Mouse (Mus musculus) kidney, adult 18-20 months (tissue): ENCODE data around the gene Stard8.
"Not testable (repeated sequence)": the region's sequence is repeated elsewhere in the genome, so short reads cannot be mapped to it uniquely, and the experiment has no call there.

Experiments used
- DNase-seq: peaks from one replicate; pipeline ENCODE4 v3.0.0; 2021

Gene Stard8

GRCm38 (mm10) chrX:99048111-99048510 lies 45.1 kb downstream of the Stard8 start:
- DNase-seq = peak; percentile 42

DNA sequence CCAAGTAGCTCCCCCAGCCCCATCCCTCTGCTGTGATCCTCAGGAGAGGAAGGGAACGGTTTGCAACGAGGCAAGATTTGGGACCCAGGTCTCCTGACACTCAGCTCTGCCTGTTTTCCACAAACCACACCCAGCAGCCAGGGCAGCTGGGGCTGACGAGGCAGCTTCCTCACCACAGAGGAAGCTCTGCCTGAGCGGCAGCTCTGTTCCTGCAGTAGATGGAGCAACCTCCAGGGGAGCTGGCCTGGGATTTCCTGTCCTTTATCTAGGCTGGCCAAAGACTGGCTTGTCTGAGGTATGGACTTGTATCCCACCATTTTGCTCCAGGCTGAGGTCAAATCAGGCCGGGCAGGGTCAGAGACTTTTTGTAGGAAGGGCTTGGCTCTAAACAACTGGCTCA lies 46.2 kb downstream of the Stard8 start:
- DNase-seq = peak; percentile 41

GRCm38 (mm10) chrX:99050736-99051481 lies 47.9 kb downstream of the Stard8 start:
- DNase-seq = no peak

- DNase-seq = peak; percentile 51
Observed at GRCm38 (mm10) chrX:99052255-99052654, 49.2 kb downstream of the Stard8 start.

DNA sequence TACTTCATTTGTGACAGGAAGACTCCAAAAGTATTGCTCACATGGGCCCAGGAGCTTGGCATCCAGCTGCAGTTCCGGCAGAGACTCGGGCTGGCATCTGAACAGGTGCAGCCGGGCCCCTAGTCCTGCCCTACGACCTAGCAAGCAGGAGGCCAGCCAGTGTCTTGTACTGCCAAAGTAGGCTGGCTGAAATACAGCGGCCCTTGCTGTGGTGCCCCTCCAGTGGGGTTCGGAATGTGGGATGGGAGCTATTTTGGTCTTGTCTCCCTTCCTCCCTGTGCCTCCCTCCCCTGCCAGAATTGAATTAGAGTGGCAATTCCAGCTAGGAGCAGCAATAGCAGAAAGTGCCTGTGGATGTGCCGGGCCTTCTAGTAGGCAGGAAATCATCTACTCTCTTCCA lies 51.5 kb downstream of the Stard8 start:
- DNase-seq = no peak

GRCm38 (mm10) chrX:99057772-99058440 lies 54.9 kb downstream of the Stard8 start:
- DNase-seq = no peak

DNA sequence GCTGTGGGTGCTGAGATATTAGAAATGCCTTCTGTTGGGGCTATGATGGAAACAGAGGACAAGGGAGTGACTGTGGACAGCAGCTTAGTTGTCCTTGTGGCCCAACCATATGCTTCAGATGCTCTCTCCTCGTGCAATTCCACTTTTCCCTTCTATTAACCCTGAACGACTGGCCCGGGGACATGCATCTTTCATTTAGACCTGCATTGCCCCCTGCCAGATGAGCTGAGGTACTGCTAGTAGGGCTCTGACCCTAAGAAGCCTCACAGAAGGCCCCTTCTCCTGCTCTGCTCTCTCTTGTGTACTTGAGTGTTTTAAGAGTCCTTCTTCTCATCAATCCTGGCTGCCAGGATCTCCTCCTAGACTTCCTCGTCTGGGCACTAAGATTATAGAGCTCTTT lies 56.1 kb downstream of the Stard8 start:
- DNase-seq = no peak

DNA sequence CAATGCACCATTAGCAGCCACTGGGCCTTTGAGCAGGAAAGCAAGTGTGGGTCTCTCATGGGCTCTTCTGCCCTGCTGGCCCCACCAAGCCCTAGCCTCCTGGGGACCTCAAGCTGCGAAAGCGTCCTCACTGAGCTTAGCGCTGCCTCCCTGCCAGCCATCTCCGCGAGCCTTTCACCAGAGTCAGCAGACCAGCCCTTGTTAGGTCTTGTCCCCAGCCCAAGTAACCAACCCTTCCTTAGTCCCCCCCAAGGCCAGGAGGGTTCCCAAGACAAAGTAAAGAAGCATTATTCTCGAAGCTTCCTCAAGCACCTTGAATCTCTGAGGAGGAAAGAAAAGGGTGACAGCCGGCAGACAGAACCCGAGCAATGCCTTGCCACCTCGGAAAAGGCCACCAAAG lies 62.5 kb downstream of the Stard8 start:
- DNase-seq = no peak

GRCm38 (mm10) chrX:99066550-99066949 lies 63.5 kb downstream of the Stard8 start:
- DNase-seq = no peak

DNA sequence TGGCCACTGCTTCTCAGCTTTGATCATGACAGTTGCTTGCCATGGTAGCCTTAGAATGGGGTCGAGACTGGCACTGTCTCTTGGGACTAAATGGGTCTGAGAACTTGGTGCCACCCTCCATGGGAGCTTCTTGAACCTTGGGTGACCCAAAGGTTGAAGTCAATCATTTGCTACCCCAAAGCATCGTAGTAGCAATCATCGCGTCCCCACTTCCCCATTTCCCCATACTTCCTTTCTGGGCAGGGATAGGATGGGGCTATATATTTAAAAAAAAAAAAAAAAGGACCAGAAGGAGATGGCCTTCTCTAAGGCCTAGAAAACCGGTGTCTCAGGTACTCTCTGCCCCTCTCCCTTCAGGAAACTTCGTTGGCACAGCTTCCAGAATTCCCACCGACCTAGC lies 64.2 kb downstream of the Stard8 start:
- DNase-seq = no peak

- no peak for DNase-seq
Observed at GRCm38 (mm10) chrX:99067671-99068151, 64.7 kb downstream of the Stard8 start.

DNA sequence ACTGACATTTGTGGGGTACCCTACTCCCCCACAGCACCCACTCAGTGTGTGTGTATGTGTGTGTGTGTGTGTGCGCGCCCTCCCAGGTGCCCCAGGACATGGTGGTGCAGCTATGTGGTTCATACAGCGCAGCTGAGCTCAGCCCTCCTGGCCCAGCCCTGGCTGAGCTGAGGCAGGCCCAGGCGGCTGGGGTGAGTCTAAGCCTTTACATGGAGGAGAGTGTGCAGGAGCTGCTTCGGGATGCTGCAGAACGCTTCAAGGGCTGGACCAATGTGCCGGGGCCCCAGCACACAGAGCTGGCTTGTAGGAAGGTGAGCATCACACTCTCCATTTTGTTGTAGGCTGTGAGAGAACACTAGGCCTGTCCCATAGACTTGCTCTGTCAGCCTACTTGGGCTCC lies 68.1 kb downstream of the Stard8 start:
- DNase-seq = no peak

DNA sequence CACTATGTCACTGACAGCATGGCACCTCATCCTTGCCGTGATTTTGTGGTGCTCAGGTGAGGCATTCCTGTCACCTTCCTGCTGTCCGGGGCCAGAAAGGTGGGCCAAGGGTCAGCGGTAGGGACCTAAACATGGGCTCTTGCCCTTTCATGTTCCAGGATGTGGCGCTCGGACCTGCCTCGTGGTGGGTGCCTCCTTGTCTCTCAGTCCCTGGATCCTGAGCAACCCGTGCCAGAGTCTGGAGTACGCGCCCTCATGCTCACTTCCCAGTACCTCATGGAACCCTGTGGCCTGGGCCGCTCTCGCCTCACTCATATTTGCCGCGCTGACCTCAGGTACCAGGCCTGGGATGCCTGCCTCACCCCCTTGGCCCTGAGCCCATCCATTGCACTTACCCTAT lies 69.5 kb downstream of the Stard8 start:
- DNase-seq = no peak

DNA sequence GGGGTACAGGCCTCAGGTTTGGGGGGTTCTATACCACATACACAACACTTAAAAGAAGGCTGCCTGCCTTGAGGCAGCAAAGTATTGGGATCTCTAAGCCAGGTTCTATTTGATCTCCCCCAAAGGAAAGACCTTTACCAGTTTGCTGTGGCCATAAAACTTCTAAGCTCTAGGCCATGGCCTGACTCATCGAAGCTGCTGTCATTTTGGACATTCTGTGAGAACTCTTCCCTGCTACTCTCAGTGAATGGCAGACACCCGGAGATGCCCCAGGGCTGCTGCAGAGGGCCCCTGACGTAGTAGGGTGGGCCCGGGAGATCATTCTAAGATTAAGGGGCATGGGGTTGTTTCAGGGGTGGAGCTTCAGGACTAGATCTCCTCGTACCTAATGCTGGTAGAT lies 72.1 kb downstream of the Stard8 start:
- DNase-seq = no peak

GRCm38 (mm10) chrX:99076460-99076859 lies 73.4 kb downstream of the Stard8 start:
- DNase-seq = no peak

DNA sequence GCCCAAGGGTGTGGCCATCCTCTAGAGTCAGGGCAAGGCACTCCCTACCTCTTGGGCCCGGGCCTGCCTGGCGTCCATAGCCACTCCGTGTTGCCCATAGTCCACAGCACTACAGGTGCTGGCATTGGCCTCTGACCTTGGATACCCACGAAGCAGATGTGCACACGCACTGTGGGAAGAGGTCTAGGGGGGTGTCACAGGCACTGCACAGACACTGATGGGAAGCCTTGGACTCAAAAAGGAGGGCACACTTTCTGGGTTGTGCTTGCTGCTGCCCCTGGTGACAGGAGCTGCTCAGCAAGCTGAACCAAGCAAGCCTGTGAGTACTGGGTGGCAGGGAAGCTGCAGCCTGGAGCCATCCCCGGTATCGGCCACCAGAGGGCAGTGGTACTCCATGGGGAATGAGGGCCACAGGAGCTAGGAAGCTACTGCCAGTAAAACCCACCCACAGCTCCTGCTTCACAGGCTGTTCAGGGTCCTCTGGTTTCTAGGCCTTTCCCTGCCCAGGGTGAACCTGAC lies 75.4 kb downstream of the Stard8 start:
- DNase-seq = not testable (repeated sequence)

- DNase-seq = no peak
Observed at GRCm38 (mm10) chrX:99092704-99093103, 89.7 kb downstream of the Stard8 start.

GRCm38 (mm10) chrX:99111088-99111724 lies 108.2 kb downstream of the Stard8 start:
- not testable (repeated sequence) for DNase-seq

- no peak for DNase-seq
Observed at GRCm38 (mm10) chrX:99119510-99119909, 116.5 kb downstream of the Stard8 start.
